Mouse (Mus musculus) hindbrain, postnatal 0 days (tissue): Measurements from ENCODE around the gene Emc6. TPM values are rescaled to one million over a fixed set of nuclear protein-coding genes. Genes with fewer than 3 reads are reported as not detected.

Experiments
- ATAC-seq: fragments of 200-750 bp; cut with Nextera tagmentation; 2 replicates; pipeline ENCODE4 v1.8.0; 2017; ENCODE audit warnings: mild to moderate bottlenecking, moderate TSS enrichment, moderate library complexity
- DNase-seq: peaks from one replicate; pipeline ENCODE4 v3.0.0-alpha.2; 2015; ENCODE audit warnings: low spot score
- H3K27ac ChIP-seq: fragments of 300-500 bp; sonication (generic); 2 replicates; pipeline ENCODE4 v1.5.1; 2014; ENCODE audit warnings: mild to moderate bottlenecking
- H3K27me3 ChIP-seq: fragments of 300-500 bp; sonication (generic); 2 replicates; pipeline ENCODE4 v1.6.1; 2014; ENCODE audit warnings: low read length, mixed read lengths; ENCODE audit not compliant: insufficient read depth
- H3K36me3 ChIP-seq: fragments of 300-500 bp; sonication (generic); 2 replicates; pipeline ENCODE4 v1.6.1; 2014; ENCODE audit warnings: low read length, mixed read lengths; ENCODE audit not compliant: insufficient read depth
- H3K4me1 ChIP-seq: fragments of 300-500 bp; sonication (generic); 2 replicates; pipeline ENCODE4 v1.6.1; 2014; ENCODE audit warnings: antibody characterized with exemption, low read length, mixed read lengths; ENCODE audit not compliant: insufficient read depth
- H3K4me2 ChIP-seq: fragments of 300-500 bp; sonication (generic); 2 replicates; pipeline ENCODE4 v1.6.1; 2014; ENCODE audit warnings: low read depth, mild to moderate bottlenecking, low read length, moderate library complexity, mixed read lengths
- H3K4me3 ChIP-seq: fragments of 300-500 bp; sonication (generic); 2 replicates; pipeline ENCODE4 v1.5.1; 2014; ENCODE audit warnings: low read length
- H3K9ac ChIP-seq: fragments of 300-500 bp; sonication (generic); replicated peaks from 2 replicates; pipeline ENCODE4 v1.6.1; 2014; ENCODE audit warnings: mild to moderate bottlenecking, low read length, moderate library complexity, mixed read lengths
- H3K9me3 ChIP-seq: fragments of 300-500 bp; sonication (generic); 2 replicates; pipeline ENCODE4 v1.6.1; 2016; ENCODE audit warnings: low read length, mixed read lengths
- CTCF ChIP-seq: IDR thresholded peaks from 2 replicates; pipeline ENCODE4 v1.5.1; 2016; ENCODE audit warnings: antibody characterized with exemption, control low read depth, low read depth
- WGBS: fragments of 180-500 bp; shearing (Covaris S2); extraction: QIAGEN DNeasy Blood & Tissue Kit; methylation state at CpG from one replicate; pipeline ENCODE4 v1.1.7; 2014; 5-methylcytosine and 5-hydroxymethylcytosine counted together
- polyA plus RNA-seq: library from polyadenylated mRNA; unstranded; fragments of >200 nt; fragmentation: Nextera tagmentation; extraction: Ambion mirVana; gene quantifications from 2 replicates; pipeline ENCODE4 v1.2.1, GENCODE M21; 2015
- total RNA-seq: library from RNA; depleted of rRNA; stranded (reverse); fragments of >200 nt; gene quantifications from 2 replicates; pipeline ENCODE4 v1.2.3, GENCODE M21; 2014; rRNA removed

The Emc6 gene
- total RNA-seq (113 and 156 TPM in 2 replicates), polyA plus RNA-seq (188 and 191 TPM in 2 replicates)

- ATAC-seq (peak; percentile 98), DNase-seq (peak; percentile 98)
- Histone ChIP-seq H3K4me3 (peak within 1 kb of the TSS; percentile 72), H3K4me1 (peaks cover 16% of the 10 kb centered on the region), H3K9ac (peak within 1 kb of the TSS; percentile 73), H3K27ac (peak within 1 kb of the TSS; percentile 87), H3K9me3 (no peaks in the 10 kb centered on the region), H3K36me3 (no peaks in the 10 kb centered on the region), H3K4me2 (peak within 1 kb of the TSS; percentile 80), H3K27me3 (no peaks in the 10 kb centered on the region)
- WGBS = under 1% methylated on average over 80 of the region's 81 CpGs
- TF ChIP-seq CTCF = no peak
Observed at GRCm38 (mm10) chr11:73176608-73177508, at the start of gene Emc6, which contains the start of gene Tax1bp3. Gene Emc6 (minus strand): TSS chr11:73177037. Gene Tax1bp3 (plus strand): TSS chr11:73177083.

- DNase-seq = no peak
- Histone ChIP-seq H3K4me2 (no peak overlapping the region), H3K9ac (no peak overlapping the region), H3K27me3 (no peaks in the 10 kb centered on the region), H3K9me3 (no peaks in the 10 kb centered on the region), H3K4me3 (no peak overlapping the region), H3K4me1 (no peaks in the 10 kb centered on the region), H3K27ac (no peak overlapping the region), H3K36me3 (no peaks in the 10 kb centered on the region)
- 92% methylated on average over 6 of the region's 6 CpGs for WGBS
- no peak for TF ChIP-seq CTCF
- no peak for ATAC-seq
Observed at GRCm38 (mm10) chr11:73225856-73226255, 49.0 kb upstream of the Emc6 start.

- ATAC-seq = no peak
- Histone ChIP-seq H3K27me3 (no peaks in the 10 kb centered on the region), H3K9me3 (no peaks in the 10 kb centered on the region), H3K4me3 (no peak overlapping the region), H3K9ac (no peak overlapping the region), H3K4me2 (no peak overlapping the region), H3K27ac (no peak overlapping the region), H3K4me1 (no peaks in the 10 kb centered on the region), H3K36me3 (no peaks in the 10 kb centered on the region)
- no peak for DNase-seq
- 69% methylated on average over 2 of the region's 2 CpGs for WGBS
- TF ChIP-seq CTCF = peak; percentile 47
Observed at GRCm38 (mm10) chr11:73223966-73224365, 47.1 kb upstream of the Emc6 start.

GRCm38 (mm10) chr11:73222846-73223245 is 46.0 kb upstream of the Emc6 start:
- Histone ChIP-seq H3K27me3 (no peaks in the 10 kb centered on the region), H3K27ac (no peak overlapping the region), H3K36me3 (no peaks in the 10 kb centered on the region), H3K4me2 (no peak overlapping the region), H3K4me1 (no peaks in the 10 kb centered on the region), H3K9ac (no peak overlapping the region), H3K9me3 (no peaks in the 10 kb centered on the region), H3K4me3 (no peak overlapping the region)
- WGBS = 55% methylated on average over 5 of the region's 5 CpGs
- TF ChIP-seq CTCF = no peak
- DNase-seq (no peak), ATAC-seq (no peak)

GRCm38 (mm10) chr11:73220651-73221050 is 43.8 kb upstream of the Emc6 start:
- H3K4me1 ChIP-seq = no peaks in the 10 kb centered on the region
- H3K27me3 ChIP-seq = no peaks in the 10 kb centered on the region
- no peaks in the 10 kb centered on the region for H3K9me3 ChIP-seq
- WGBS = 90% methylated on average over 1 of the region's 1 CpGs
- H3K4me2 ChIP-seq = no peak overlapping the region
- no peak overlapping the region for H3K9ac ChIP-seq
- no peak overlapping the region for H3K27ac ChIP-seq
- ATAC-seq (no peak), DNase-seq (no peak)
- no peak overlapping the region for H3K4me3 ChIP-seq
- no peak for TF ChIP-seq CTCF
- no peaks in the 10 kb centered on the region for H3K36me3 ChIP-seq

- ATAC-seq (no peak), DNase-seq (no peak)
- Histone ChIP-seq H3K9ac (no peak overlapping the region), H3K36me3 (no peaks in the 10 kb centered on the region), H3K4me2 (no peak overlapping the region), H3K27ac (no peak overlapping the region), H3K9me3 (no peaks in the 10 kb centered on the region), H3K27me3 (no peaks in the 10 kb centered on the region), H3K4me1 (no peaks in the 10 kb centered on the region), H3K4me3 (no peak overlapping the region)
- WGBS = 69% methylated on average over 2 of the region's 2 CpGs
- no peak for TF ChIP-seq CTCF
Observed at GRCm38 (mm10) chr11:73219671-73220070, 42.8 kb upstream of the Emc6 start.

GRCm38 (mm10) chr11:73213956-73214355 is 37.1 kb upstream of the Emc6 start:
- Histone ChIP-seq H3K36me3 (no peaks in the 10 kb centered on the region), H3K4me3 (no peak overlapping the region), H3K9ac (no peak overlapping the region), H3K4me1 (no peaks in the 10 kb centered on the region), H3K9me3 (no peaks in the 10 kb centered on the region), H3K27me3 (no peaks in the 10 kb centered on the region), H3K27ac (no peak overlapping the region), H3K4me2 (no peak overlapping the region)
- TF ChIP-seq CTCF = no peak
- DNase-seq (peak; percentile 25), ATAC-seq (no peak; the same call in 1 of the 2 replicates)
- WGBS = 43% methylated on average over 3 of the region's 3 CpGs
